ENCODE assay signal across 9 mouse cellular contexts in the genomic region with DNA sequence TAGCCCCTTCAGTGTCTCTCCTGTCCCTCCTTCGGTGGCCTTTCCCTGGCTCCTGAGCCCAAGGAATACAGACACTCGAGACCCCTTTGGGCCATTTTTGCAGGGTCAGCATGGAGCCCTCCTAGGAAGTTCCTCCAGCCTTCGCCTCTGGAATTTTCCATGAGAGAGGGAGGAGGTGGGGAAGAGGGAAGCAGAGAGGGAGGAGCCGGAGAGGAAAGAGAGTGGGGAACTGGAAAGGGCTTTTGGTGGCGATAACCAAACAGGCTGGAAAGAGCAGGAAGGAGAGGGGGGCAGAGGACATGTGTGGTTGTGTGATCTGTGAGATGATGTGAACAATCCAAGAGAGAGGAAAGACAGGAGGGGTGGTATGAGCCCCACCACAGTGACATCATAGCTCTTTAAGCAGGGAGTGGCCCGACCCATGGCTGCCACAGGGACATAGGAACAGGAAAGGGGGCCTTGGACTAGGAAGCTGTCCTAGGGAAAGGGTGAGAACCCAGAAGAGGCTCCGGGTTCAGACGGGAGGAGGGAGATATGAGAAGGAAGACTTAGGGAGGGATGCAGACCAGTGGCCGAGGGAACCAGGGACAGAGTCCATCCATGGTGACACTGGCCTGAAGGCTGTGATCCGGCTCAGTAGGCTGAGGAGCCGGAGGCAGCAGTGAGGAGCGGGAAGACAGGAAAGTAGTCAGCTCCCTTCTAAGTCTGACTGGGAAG. TPM values are rescaled to one million over a fixed set of nuclear protein-coding genes. Genes with fewer than 3 reads are reported as not detected.
DNase-seq lines count a peak whose midpoint lies in the region; ATAC-seq and TF ChIP-seq lines count a peak whose summit lies in the region.
"Had no signal": no experiment of that assay in that cellular context is flagged by ENCODE, and none has a peak within 500 bp of the region (broad histone marks: within the 10 kb centered on the region; RNA-seq: fewer than 3 reads in every experiment).

No protein-coding gene starts in this region.

- WGBS in lung, embryonic 15.5 days: 26% methylated on average over 12 of the region's 12 CpGs
- WGBS in heart, embryonic 14.5 days: 33% methylated on average over 12 of the region's 12 CpGs
- WGBS in hindbrain, postnatal 0 days: 60% methylated on average over 12 of the region's 12 CpGs

- no peak overlapping the region for H3K4me3 ChIP-seq in lung, embryonic 15.5 days
- H3K4me3 ChIP-seq in heart, embryonic 14.5 days (ENCODE audit: control insufficient read depth in 1 of 2, insufficient read depth in 1 of 2, low read depth in 1 of 2, low read length in 2 of 2): no peak overlapping the region
- no peak overlapping the region for H3K4me3 ChIP-seq in hindbrain, postnatal 0 days (ENCODE audit: low read length)

- peaks cover 27% of the 10 kb centered on the region for H3K4me1 ChIP-seq in lung, embryonic 15.5 days
- H3K4me1 ChIP-seq in heart, embryonic 14.5 days (ENCODE audit: control insufficient read depth in 2 of 2, insufficient read depth in 2 of 2, low read length in 2 of 2): peaks cover 22 to 33% of the 10 kb centered on the region in 2 experiments
- H3K4me1 ChIP-seq in hindbrain, postnatal 0 days (ENCODE audit: insufficient read depth, low read length): no peaks in the 10 kb centered on the region

- no peak for DNase-seq in lung, postnatal 14 days
- peak; percentile 19 to 40 for DNase-seq in kidney, postnatal 36 days
- peak; percentile 38 for DNase-seq in skeletal muscle tissue, adult 2 months (ENCODE audit: low read depth, low spot score)
- no peak for DNase-seq in hindbrain, postnatal 0 days (ENCODE audit: low spot score)
- no peak for DNase-seq in spleen, adult 18-20 months
- DNase-seq: cerebellum, adult 8-10 months; gastrocnemius, postnatal 25 days had no signal

- no peak overlapping the region for H3K9ac ChIP-seq in lung, embryonic 15.5 days
- H3K9ac ChIP-seq in heart, embryonic 14.5 days (ENCODE audit: low read length): peak overlapping the region; percentile 53
- no peak overlapping the region for H3K9ac ChIP-seq in hindbrain, postnatal 0 days (replicated peaks; ENCODE audit: low read length)

- H3K9me3 ChIP-seq in lung, embryonic 15.5 days: no peaks in the 10 kb centered on the region
- no peaks in the 10 kb centered on the region for H3K9me3 ChIP-seq in heart, embryonic 14.5 days (ENCODE audit: control insufficient read depth, low read length)
- no peaks in the 10 kb centered on the region for H3K9me3 ChIP-seq in hindbrain, postnatal 0 days (ENCODE audit: low read length)

- H3K27me3 ChIP-seq in lung, embryonic 15.5 days: peaks cover 5% of the 10 kb centered on the region; the same call in 1 of the 2 replicates
- peaks cover 13% of the 10 kb centered on the region; the same call in 1 of the 2 replicates for H3K27me3 ChIP-seq in heart, embryonic 14.5 days (ENCODE audit: control insufficient read depth, insufficient read depth, low read length)
- no peaks in the 10 kb centered on the region for H3K27me3 ChIP-seq in hindbrain, postnatal 0 days (ENCODE audit: insufficient read depth, low read length)

- H3K27ac ChIP-seq in lung, embryonic 15.5 days: peak overlapping the region; percentile 69
- peak overlapping the region; percentile 56 to 69 for H3K27ac ChIP-seq in heart, embryonic 14.5 days (replicated peaks in 1 of 2; ENCODE audit: control insufficient read depth in 1 of 2, insufficient read depth in 1 of 2, low read depth in 2 of 2, low read length in 2 of 2)
- H3K27ac ChIP-seq in hindbrain, postnatal 0 days: no peak overlapping the region

- TF ChIP-seq CTCF in hindbrain, postnatal 0 days (IDR thresholded peaks at IDR 0.05; ENCODE audit: low read depth): no peak

- no peaks in the 10 kb centered on the region for H3K36me3 ChIP-seq in lung, embryonic 15.5 days
- H3K36me3 ChIP-seq in heart, embryonic 14.5 days (ENCODE audit: control insufficient read depth, insufficient read depth, low read length): no peaks in the 10 kb centered on the region
- H3K36me3 ChIP-seq in hindbrain, postnatal 0 days (ENCODE audit: insufficient read depth, low read length): no peaks in the 10 kb centered on the region

- peak overlapping the region; percentile 14; the same call in 1 of the 2 replicates for H3K4me2 ChIP-seq in lung, embryonic 15.5 days
- H3K4me2 ChIP-seq in heart, embryonic 14.5 days (ENCODE audit: low read length): peak overlapping the region; percentile 44
- no peak overlapping the region for H3K4me2 ChIP-seq in hindbrain, postnatal 0 days (ENCODE audit: low read depth, low read length)

- peak; percentile 55 for ATAC-seq in lung, embryonic 15.5 days (ENCODE audit: borderline replicate concordance, extremely low read depth, low FRiP score, low TSS enrichment)
- peak; percentile 42 for ATAC-seq in heart, embryonic 14.5 days (ENCODE audit: insufficient number of reproducible peaks, insufficient read depth, low FRiP score, low read depth)
- no peak for ATAC-seq in hindbrain, postnatal 0 days

RNA-seq across cellular contexts. Expression of a gene that starts 6.4 kb away (rescaled TPM):
- polyA plus RNA-seq in lung, embryonic 15.5 days (2015; fragmentation: Nextera tagmentation; extraction: Ambion mirVana): 4.8 and 5.5 TPM in 2 replicates
- polyA plus RNA-seq in heart, embryonic 14.5 days (2014; fragmentation: Nextera tagmentation; extraction: Ambion mirVana): 6.9 and 8.4 TPM in 2 replicates
- 6.4 and 9.1 TPM in 2 replicates for total RNA-seq in hindbrain, postnatal 0 days (2014; rRNA removed)
- polyA plus RNA-seq in hindbrain, postnatal 0 days (2015; fragmentation: Nextera tagmentation; extraction: Ambion mirVana): 3.9 and 4.7 TPM in 2 replicates

RNA-seq across cellular contexts. Expression of a gene that starts 42.5 kb away (rescaled TPM):
- not detected in 2 replicates for polyA plus RNA-seq in lung, embryonic 15.5 days (2015; fragmentation: Nextera tagmentation; extraction: Ambion mirVana)
- 0.13 TPM in 1 of 2 replicates, not detected in the other for polyA plus RNA-seq in heart, embryonic 14.5 days (2014; fragmentation: Nextera tagmentation; extraction: Ambion mirVana)
- total RNA-seq in hindbrain, postnatal 0 days (2014; rRNA removed): 0.18 TPM in 1 of 2 replicates, not detected in the other
- polyA plus RNA-seq in hindbrain, postnatal 0 days (2015; fragmentation: Nextera tagmentation; extraction: Ambion mirVana): 0.18 and 0.20 TPM in 2 replicates

Comparison
In these comparisons a context has a peak if more than half of its experiments do, and no peak if none do; other contexts are left out.
1. DNase-seq: peak in kidney, postnatal 36 days (2 of 2) and skeletal muscle tissue, adult 2 months (single experiment); none in lung, postnatal 14 days (single experiment), hindbrain, postnatal 0 days (single experiment) and spleen, adult 18-20 months (0 of 2).